Mouse (Mus musculus) forebrain, embryonic 14.5 days (tissue): ENCODE measurements around the gene Mex3d. TPM values are rescaled to one million over a fixed set of nuclear protein-coding genes. Genes with fewer than 3 reads are reported as not detected.

ENCODE experiments used
- ATAC-seq: fragments of 200-750 bp; cut with Nextera tagmentation; 2 replicates; pipeline ENCODE4 v1.8.0; 2017; ENCODE audit warnings: mild to moderate bottlenecking, moderate library complexity
- DNase-seq: peaks from one replicate; pipeline ENCODE4 v3.0.0-alpha.2; 2015; ENCODE audit warnings: low spot score
- H3K27ac ChIP-seq: fragments of 300-500 bp; sonication (generic); 2 replicates; pipeline ENCODE4 v1.5.1; 2014; ENCODE audit warnings: low read depth, mild to moderate bottlenecking, control low read depth, low read length, moderate library complexity
- H3K27me3 ChIP-seq: fragments of 300-500 bp; sonication (generic); replicated peaks from 2 replicates; pipeline ENCODE4 v1.6.1; 2014; ENCODE audit warnings: low read length, control low read depth, mixed read lengths; ENCODE audit not compliant: control insufficient read depth, insufficient read depth
- H3K36me3 ChIP-seq: fragments of 300-500 bp; sonication (generic); 2 replicates; pipeline ENCODE4 v1.6.1; 2014; ENCODE audit warnings: low read length, control low read depth; ENCODE audit not compliant: control insufficient read depth, insufficient read depth
- H3K4me1 ChIP-seq: fragments of 300-500 bp; sonication (generic); 2 replicates; pipeline ENCODE4 v1.6.1; 2014; ENCODE audit warnings: antibody characterized with exemption, low read length, control low read depth; ENCODE audit not compliant: control insufficient read depth, insufficient read depth
- H3K4me2 ChIP-seq: fragments of 300-500 bp; sonication (generic); 2 replicates; pipeline ENCODE4 v1.6.1; 2014; ENCODE audit warnings: mild to moderate bottlenecking, control low read depth, low read length
- H3K4me3 ChIP-seq: fragments of 300-500 bp; sonication (generic); 2 replicates; pipeline ENCODE4 v1.5.1; 2014; ENCODE audit warnings: low read depth, low read length, control low read depth
- H3K9ac ChIP-seq: fragments of 300-500 bp; sonication (generic); 2 replicates; pipeline ENCODE4 v1.6.1; 2014; ENCODE audit warnings: mild to moderate bottlenecking, low read length, control low read depth, moderate library complexity
- H3K9me3 ChIP-seq: fragments of 300-500 bp; sonication (generic); replicated peaks from 2 replicates; pipeline ENCODE4 v1.6.1; 2016; ENCODE audit warnings: low read length, control low read depth, mixed read lengths; ENCODE audit not compliant: control insufficient read depth
- WGBS: fragments of 180-500 bp; shearing (Covaris S2); extraction: QIAGEN DNeasy Blood & Tissue Kit; methylation state at CpG from one replicate; pipeline ENCODE4 v1.1.7; 2014; 5-methylcytosine and 5-hydroxymethylcytosine counted together
- polyA plus RNA-seq: library from polyadenylated mRNA; unstranded; fragments of >200 nt; fragmentation: Nextera tagmentation; extraction: Ambion mirVana; gene quantifications from 2 replicates; pipeline ENCODE4 v1.2.1, GENCODE M21; 2014

Gene Mex3d
- polyA plus RNA-seq, 1 experiment from 2014 or later, result 17.8 TPM

DNA sequence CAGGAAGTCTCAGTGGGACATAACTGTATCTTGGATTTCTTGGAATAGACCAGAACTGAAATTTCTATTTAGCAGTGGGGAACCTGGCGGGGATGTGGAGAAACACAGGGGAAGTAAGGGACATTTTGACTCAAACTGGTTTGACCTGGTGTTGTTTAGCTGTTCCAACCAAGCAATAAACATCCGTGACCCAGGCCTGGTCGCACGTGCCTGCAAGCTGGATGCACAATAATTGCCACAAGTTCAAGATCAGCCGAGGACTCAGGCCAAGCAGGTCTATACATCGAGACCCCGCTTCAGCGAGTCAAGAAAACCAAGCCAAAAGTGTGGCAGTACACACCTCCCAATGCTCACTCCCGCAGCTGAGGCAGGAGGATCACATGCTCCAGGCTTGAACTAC, 15.5 kb downstream of the Mex3d start:
- Histone ChIP-seq H3K36me3 (no peaks in the 10 kb centered on the region), H3K4me2 (peak overlapping the region; percentile 24), H3K4me1 (0 out of 2 replicates have a peak, but pooled peaks cover 6% of the 10 kb centered on the region), H3K27ac (no peak overlapping the region), H3K27me3 (no peaks in the 10 kb centered on the region), H3K9me3 (no peaks in the 10 kb centered on the region), H3K4me3 (no peak overlapping the region), H3K9ac (peak overlapping the region; percentile 1; the same call in 1 of the 2 replicates)
- ATAC-seq (no peak), DNase-seq (no peak)
- 48% methylated on average over 9 of the region's 9 CpGs for WGBS

DNA sequence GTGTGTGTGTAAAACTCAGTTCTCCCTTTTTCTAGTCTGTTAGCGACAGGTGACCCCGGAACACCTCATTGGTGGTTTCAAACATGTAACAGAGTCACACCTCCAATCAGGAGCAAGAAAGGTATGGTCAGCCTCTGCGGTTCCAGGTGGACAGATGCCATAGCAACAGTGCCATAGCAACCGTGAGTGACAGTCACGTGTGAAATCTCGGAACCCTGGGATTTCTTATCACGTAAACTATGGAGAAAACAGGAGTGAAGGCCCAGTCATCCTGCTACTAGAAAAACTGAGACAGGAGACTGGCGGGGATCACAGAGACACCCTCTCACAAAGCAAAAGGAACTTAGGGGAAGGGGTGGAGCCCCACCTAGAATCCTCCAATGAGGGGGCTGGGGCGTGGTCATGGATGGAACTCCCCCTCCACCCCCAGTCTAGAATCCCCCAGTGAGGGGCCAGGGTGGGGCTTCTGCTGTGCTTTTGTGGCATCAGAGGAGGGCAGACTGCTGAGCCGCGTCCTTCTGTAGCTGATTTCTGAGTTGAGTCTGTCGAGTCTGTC, 16.0 kb downstream of the Mex3d start:
- DNase-seq, result peak; percentile 84
- ATAC-seq, result peak; percentile 82
- no peak overlapping the region; the same call in 1 of the 2 replicates for H3K4me3 ChIP-seq

DNA sequence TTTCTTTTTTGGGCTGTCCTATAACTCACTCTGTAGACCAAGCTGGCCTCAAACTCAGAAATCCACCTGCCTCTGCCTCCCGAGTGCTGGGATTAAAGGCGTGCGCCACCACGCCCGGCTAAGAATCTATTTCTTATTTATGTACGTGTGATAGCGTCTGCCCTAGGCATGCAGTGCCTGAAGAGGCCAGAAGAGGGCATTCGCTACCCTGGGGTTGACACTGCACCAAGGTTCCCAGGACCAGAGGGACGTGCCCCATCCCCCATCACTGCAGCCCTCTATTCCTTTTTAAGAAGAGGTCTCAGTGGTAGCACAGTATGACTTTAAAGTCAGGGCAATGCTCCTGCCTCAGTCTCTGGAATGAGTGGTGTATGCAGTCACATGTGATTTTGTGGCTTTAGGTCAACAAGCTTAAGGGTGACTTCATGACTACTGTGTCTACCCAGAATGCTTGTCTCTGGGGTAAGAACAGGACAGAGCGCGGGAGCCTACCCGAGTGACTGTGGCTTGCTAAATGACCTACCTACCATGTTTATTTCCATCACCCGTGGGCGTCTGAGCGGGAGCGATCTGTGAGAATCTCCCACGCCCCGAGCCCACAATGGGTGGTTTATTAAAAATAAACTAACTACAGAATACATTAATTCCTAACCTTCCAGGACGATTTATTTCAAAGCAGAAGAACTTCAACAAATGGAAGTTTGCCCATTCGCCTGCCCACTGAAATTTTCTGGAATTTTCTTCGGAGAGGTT, 17.3 kb downstream of the Mex3d start:
- Histone ChIP-seq H3K36me3 (no peaks in the 10 kb centered on the region), H3K9ac (no peak overlapping the region), H3K4me2 (no peak overlapping the region), H3K4me3 (no peak overlapping the region), H3K27me3 (no peaks in the 10 kb centered on the region), H3K27ac (no peak overlapping the region), H3K4me1 (0 out of 2 replicates have a peak, but pooled peaks cover 6% of the 10 kb centered on the region), H3K9me3 (no peaks in the 10 kb centered on the region)
- ATAC-seq (no peak), DNase-seq (no peak)
- WGBS, result 86% methylated on average over 21 of the region's 21 CpGs

More for the DNA sequence above, 16.0 kb downstream of the Mex3d start:
- Histone ChIP-seq H3K4me1 (0 out of 2 replicates have a peak, but pooled peaks cover 6% of the 10 kb centered on the region), H3K27me3 (no peaks in the 10 kb centered on the region), H3K27ac (no peak overlapping the region), H3K36me3 (no peaks in the 10 kb centered on the region), H3K9ac (peak overlapping the region; percentile 1; the same call in 1 of the 2 replicates), H3K4me2 (peak overlapping the region; percentile 24), H3K9me3 (no peaks in the 10 kb centered on the region)
- WGBS, result 3% methylated on average over 12 of the region's 12 CpGs

DNA sequence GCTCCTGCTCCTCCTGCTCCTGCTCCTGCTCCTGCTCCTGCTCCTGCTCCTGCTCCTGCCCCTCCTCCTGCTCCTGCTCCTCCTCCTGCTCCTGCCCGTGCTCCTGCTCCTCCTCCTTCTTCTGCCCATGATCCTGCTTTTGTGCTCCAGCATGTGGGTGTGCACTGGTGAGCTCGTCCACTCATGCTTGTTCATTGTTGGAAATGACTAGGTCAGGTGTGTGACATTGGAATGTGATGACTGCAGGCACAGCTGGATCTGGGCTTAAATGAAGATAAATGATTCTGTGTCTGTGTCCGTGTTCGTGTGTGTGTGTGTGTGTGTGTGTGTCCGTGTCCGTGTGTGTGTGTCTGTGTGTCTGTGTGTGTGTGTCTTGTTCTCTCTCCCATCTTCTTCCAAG, 19.1 kb downstream of the Mex3d start:
- Histone ChIP-seq H3K4me2 (no peak overlapping the region), H3K9ac (no peak overlapping the region), H3K27me3 (no peaks in the 10 kb centered on the region), H3K9me3 (no peaks in the 10 kb centered on the region), H3K4me3 (no peak overlapping the region), H3K27ac (no peak overlapping the region), H3K36me3 (no peaks in the 10 kb centered on the region), H3K4me1 (peaks cover 8% of the 10 kb centered on the region; the same call in 1 of the 2 replicates)
- WGBS, result 89% methylated on average over 6 of the region's 6 CpGs
- no peak for DNase-seq
- no peak for ATAC-seq

DNA sequence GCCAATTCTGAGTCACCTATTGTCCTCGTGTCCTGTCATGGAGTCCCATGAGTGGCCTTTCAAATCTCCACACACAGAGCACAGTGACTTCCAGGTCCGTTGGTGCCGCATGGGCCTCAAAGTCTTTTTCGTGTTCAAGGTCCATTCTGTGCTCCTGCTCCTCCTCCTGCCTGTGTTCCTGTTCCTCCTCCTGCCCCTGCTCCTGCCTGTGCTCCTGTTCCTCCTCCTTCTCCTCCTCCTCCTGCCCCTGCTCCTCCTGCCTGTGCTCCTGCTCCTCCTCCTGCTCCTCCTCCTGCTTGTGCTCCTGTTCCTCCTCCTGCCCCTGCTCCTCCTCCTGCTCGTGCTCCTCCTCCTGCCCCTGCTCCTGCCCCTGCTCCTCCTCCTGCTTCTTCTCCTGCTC, 19.5 kb downstream of the Mex3d start:
- ATAC-seq (no peak), DNase-seq (no peak)
- Histone ChIP-seq H3K27me3 (no peaks in the 10 kb centered on the region), H3K9ac (no peak overlapping the region), H3K9me3 (no peaks in the 10 kb centered on the region), H3K4me2 (no peak overlapping the region), H3K4me3 (no peak overlapping the region), H3K27ac (no peak overlapping the region), H3K36me3 (no peaks in the 10 kb centered on the region), H3K4me1 (peaks cover 8% of the 10 kb centered on the region; the same call in 1 of the 2 replicates)
- WGBS, result 52% methylated on average over 5 of the region's 5 CpGs

DNA sequence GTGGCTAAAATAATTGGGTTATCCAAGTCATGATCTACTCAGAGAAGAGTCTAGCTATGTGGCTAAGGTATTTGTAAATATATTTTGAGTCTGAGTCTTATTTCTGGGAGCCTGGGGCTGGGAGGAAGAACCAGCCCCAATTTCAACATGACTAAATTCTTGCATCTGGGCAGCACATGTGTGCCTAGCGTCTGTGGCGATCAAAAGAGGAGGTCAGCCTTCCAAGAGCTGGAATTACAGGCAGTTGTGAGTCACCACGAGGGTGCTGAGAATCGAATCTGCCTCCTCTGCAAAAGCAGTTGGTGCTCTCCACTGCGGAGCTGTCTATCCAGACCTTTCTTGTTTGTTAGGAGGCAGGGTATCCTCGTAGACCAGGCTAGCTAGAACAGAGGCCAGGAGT, 21.7 kb downstream of the Mex3d start:
- Histone ChIP-seq H3K9me3 (no peaks in the 10 kb centered on the region), H3K27me3 (no peaks in the 10 kb centered on the region), H3K36me3 (no peaks in the 10 kb centered on the region), H3K27ac (no peak overlapping the region), H3K4me1 (peaks cover 2% of the 10 kb centered on the region; the same call in 1 of the 2 replicates), H3K9ac (no peak overlapping the region), H3K4me2 (no peak overlapping the region), H3K4me3 (no peak overlapping the region)
- ATAC-seq, result no peak
- no peak for DNase-seq
- WGBS, result 69% methylated on average over 6 of the region's 6 CpGs

DNA sequence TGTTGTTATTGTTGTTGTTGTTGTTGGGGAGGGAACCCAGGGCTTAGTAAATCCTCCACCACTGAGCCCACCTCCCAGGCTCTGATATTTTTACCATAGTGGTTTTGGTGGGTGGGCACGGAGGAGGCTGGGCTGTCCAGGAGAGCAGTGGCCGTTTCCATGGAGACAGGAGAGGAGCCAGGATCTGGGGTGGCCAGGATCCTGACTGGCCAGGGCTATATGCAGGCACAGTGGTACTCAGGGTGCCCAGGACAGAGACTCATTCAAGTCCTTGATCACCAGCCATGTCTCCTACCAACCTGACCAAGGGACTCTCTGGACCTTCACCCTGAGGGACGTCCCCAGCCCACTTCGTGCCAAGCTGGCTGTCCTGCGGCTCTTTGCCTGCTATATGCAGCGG, 23.7 kb downstream of the Mex3d start:
- Histone ChIP-seq H3K4me2 (no peak overlapping the region), H3K4me1 (peaks cover 2% of the 10 kb centered on the region; the same call in 1 of the 2 replicates), H3K36me3 (no peaks in the 10 kb centered on the region), H3K9ac (no peak overlapping the region), H3K27ac (no peak overlapping the region), H3K4me3 (no peak overlapping the region), H3K27me3 (peaks cover 4% of the 10 kb centered on the region; the same call in 1 of the 2 replicates), H3K9me3 (no peaks in the 10 kb centered on the region)
- 32% methylated on average over 6 of the region's 6 CpGs for WGBS
- no peak for DNase-seq
- ATAC-seq, result no peak

DNA sequence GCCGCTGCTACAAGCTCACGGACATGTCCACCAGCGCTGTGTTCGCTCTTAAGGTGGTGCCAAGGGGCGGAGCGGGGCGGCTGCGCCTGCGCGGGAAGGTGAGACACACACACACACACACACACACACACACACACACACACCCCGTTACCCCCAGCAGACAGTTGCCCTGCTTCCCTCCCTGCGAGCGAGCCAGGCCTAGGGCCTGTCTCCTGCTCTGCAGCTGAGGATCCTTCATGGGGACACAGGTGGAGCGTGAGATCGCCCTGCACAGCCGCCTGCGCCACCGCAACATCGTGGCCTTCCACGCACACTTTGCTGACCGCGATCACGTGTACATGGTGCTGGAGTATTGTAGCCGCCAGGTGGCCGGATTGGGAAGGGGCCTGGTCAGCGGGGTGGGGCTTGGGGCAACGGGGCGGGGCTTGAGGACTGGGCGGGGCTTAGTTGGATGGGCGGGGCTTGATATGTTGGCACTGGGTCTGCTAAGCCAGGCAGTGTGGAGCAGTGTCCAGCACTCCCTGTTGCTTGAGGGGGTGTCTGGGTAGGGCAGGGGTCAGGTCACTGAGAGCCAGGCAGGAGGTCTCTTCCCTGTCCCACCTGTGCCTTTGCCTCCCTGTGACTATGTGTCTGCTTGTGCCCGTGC, 29.3 kb downstream of the Mex3d start:
- peak; percentile 43 for ATAC-seq
- Histone ChIP-seq H3K4me3 (peak overlapping the region; percentile 15; the same call in 1 of the 2 replicates), H3K36me3 (no peaks in the 10 kb centered on the region), H3K4me2 (peak overlapping the region; percentile 37), H3K27ac (no peak overlapping the region), H3K4me1 (no peaks in the 10 kb centered on the region), H3K27me3 (peaks cover 57% of the 10 kb centered on the region), H3K9me3 (no peaks in the 10 kb centered on the region), H3K9ac (no peak overlapping the region)
- no peak for DNase-seq
- WGBS, result 6% methylated on average over 31 of the region's 31 CpGs
